Mouse (Mus musculus) kidney, adult 2 months (tissue): ENCODE measurements at regions not wholly inside any gene's neighbourhood (a gene's known extent, or its start where the extent isn't known, plus 50 kb on each side); places are given as distances from the start of the nearest gene placed in this dataset.

Experiments
- CTCF ChIP-seq: fragments of 200-500 bp; conservative IDR thresholded peaks from 2 replicates; pipeline ENCODE4 v1.5.1; 2011; ENCODE audit warnings: low read depth, mild to moderate bottlenecking, control low read depth, low read length, moderate library complexity, mixed read lengths; ENCODE audit not compliant: insufficient read depth, insufficient read length
- POLR2A ChIP-seq: fragments of 200-500 bp; IDR thresholded peaks from one replicate; pipeline ENCODE4 v1.6.1; 2011; ENCODE audit warnings: low read depth, low read length, control low read depth

GRCm38 (mm10) chr12:70647516-70647915, 177.8 kb upstream of the Frmd6 start:
- TF ChIP-seq CTCF (no peak), POLR2A (no peak)
